Mouse (Mus musculus) stomach, embryonic 14.5 days (tissue): Measurements from ENCODE around the gene Zfp354a. TPM values are rescaled to one million over a fixed set of nuclear protein-coding genes. Genes with fewer than 3 reads are reported as not detected.
"Not testable (repeated sequence)": the region's sequence is repeated elsewhere in the genome, so short reads cannot be mapped to it uniquely, and the experiment has no call there.

Experiments
- ATAC-seq: fragments of 200-750 bp; cut with Nextera tagmentation; 2 replicates; pipeline ENCODE4 v1.8.0; 2017; ENCODE audit warnings: low read depth, moderate TSS enrichment; ENCODE audit not compliant: insufficient number of reproducible peaks, insufficient read depth, low FRiP score
- H3K27ac ChIP-seq: fragments of 300-500 bp; sonication (generic); 2 replicates; pipeline ENCODE4 v1.5.1; 2014; ENCODE audit warnings: mild to moderate bottlenecking, low read length, moderate library complexity, mixed read lengths
- H3K27me3 ChIP-seq: fragments of 300-500 bp; sonication (generic); 2 replicates; pipeline ENCODE4 v1.6.1; 2014; ENCODE audit warnings: low read length, control low read depth, mixed read lengths; ENCODE audit not compliant: control insufficient read depth, insufficient read depth
- H3K36me3 ChIP-seq: fragments of 300-500 bp; sonication (generic); 2 replicates; pipeline ENCODE4 v1.6.1; 2014; ENCODE audit warnings: mild to moderate bottlenecking, control low read depth, low read length, moderate library complexity, mixed read lengths; ENCODE audit not compliant: control insufficient read depth, insufficient read depth
- H3K4me1 ChIP-seq: fragments of 300-500 bp; sonication (generic); 2 replicates; pipeline ENCODE4 v1.6.1; 2014; ENCODE audit warnings: low read length, control low read depth, mixed read lengths; ENCODE audit not compliant: control insufficient read depth, insufficient read depth
- H3K4me2 ChIP-seq: fragments of 300-500 bp; sonication (generic); replicated peaks from 2 replicates; pipeline ENCODE4 v1.6.1; 2014; ENCODE audit warnings: low read depth, low read length, control low read depth
- H3K4me3 ChIP-seq: fragments of 300-500 bp; sonication (generic); 2 replicates; pipeline ENCODE4 v1.5.1; 2014; ENCODE audit warnings: low read depth, low read length, control low read depth
- H3K9ac ChIP-seq: fragments of 300-500 bp; sonication (generic); replicated peaks from 2 replicates; pipeline ENCODE4 v1.6.1; 2014; ENCODE audit warnings: low read depth, mild to moderate bottlenecking, control low read depth, low read length, moderate library complexity, mixed read lengths
- H3K9me3 ChIP-seq: fragments of 300-500 bp; sonication (generic); 2 replicates; pipeline ENCODE4 v1.6.1; 2016; ENCODE audit warnings: low read depth, low read length, control low read depth; ENCODE audit not compliant: control insufficient read depth
- WGBS: fragments of 180-500 bp; shearing (Covaris S2); extraction: QIAGEN DNeasy Blood & Tissue Kit; methylation state at CpG from one replicate; pipeline ENCODE4 v1.1.7; 2014; 5-methylcytosine and 5-hydroxymethylcytosine counted together
- polyA plus RNA-seq: library from polyadenylated mRNA; unstranded; fragments of >200 nt; fragmentation: Nextera tagmentation; extraction: Ambion mirVana; gene quantifications from 2 replicates; pipeline ENCODE4 v1.2.1, GENCODE M21; 2014

The Zfp354a gene
- polyA plus RNA-seq, 1 experiment from 2014 or later: 8.9 TPM

DNA sequence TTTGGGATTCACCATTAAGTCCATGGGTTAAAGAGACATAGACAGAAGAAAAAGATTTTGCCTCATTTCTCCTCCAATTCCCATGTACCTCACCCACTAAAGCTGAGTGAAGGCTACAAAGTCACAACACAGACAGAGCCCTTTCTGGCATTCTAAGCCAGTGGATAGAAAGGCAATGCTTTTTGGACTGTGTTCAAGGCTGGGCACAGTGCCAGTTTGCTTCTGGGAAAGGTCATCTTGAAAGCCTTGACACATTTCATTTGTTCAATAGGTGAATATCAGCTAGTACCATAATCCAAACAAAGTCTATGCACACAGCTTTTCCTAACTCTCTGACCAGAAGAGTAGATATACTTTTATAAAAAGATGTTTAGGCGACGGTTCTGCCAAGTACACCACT lies 23.1 kb upstream of the Zfp354a start:
- H3K9ac ChIP-seq: no peak overlapping the region
- no peaks in the 10 kb centered on the region for H3K9me3 ChIP-seq
- no peaks in the 10 kb centered on the region for H3K36me3 ChIP-seq
- 51% methylated on average over 2 of the region's 2 CpGs for WGBS
- no peak overlapping the region for H3K27ac ChIP-seq
- H3K4me1 ChIP-seq: no peaks in the 10 kb centered on the region
- H3K4me2 ChIP-seq: no peak overlapping the region
- no peak for ATAC-seq
- no peaks in the 10 kb centered on the region for H3K27me3 ChIP-seq
- no peak overlapping the region for H3K4me3 ChIP-seq

DNA sequence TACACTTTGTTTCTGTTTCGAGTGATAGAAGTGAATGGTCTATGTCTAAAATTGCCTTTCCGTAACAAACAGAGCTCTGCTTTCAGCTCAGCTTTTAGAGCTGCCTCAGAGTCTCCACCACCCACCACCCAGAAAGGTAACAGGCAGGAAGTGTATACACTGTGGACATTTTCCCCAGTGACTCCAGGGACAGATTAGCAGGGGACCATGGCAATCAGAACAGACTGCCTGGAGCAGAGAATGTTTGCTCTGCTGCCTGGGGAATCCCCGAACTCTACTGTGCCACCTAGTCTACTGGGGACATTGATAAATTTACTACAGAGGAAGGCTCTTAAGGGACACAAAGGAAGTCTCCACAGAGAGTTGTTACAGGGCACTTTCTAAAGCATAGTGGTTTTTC lies 14.3 kb upstream of the Zfp354a start:
- H3K36me3 ChIP-seq, H3K9ac ChIP-seq, ATAC-seq, H3K9me3 ChIP-seq, H3K27ac ChIP-seq, H3K27me3 ChIP-seq, H3K4me1 ChIP-seq, H3K4me2 ChIP-seq, H3K4me3 ChIP-seq: not testable (repeated sequence)
- 43% methylated on average over 3 of the region's 3 CpGs for WGBS

DNA sequence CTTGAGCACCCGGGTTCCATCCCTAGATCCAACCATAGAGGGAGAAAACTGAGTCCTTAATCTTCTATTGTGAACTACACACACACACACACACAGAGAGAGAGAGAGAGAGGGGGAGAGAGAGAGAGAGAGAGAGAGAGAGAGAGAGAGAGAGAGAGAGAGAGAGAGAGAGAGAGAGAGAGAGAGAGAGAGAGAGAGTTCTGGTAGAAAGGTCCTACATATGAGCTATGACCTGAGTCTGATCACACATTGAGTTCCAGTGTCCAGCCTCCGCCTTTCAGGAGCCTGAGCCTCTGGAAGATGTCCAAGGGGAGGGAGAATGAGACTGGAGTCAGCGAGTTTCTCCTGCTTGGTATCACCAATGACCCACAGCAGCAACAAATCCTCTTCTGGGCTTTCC lies 11.2 kb upstream of the Zfp354a start, which contains the start of gene Olfr1375:
TSS of gene Olfr1375 (plus strand) at position 301 of the 400 bp plus-strand sequence.
- WGBS: 74% methylated on average over 3 of the region's 3 CpGs
- H3K4me1 ChIP-seq, H3K27ac ChIP-seq, H3K9ac ChIP-seq, H3K4me3 ChIP-seq, H3K9me3 ChIP-seq, ATAC-seq, H3K36me3 ChIP-seq, H3K27me3 ChIP-seq, H3K4me2 ChIP-seq: not testable (repeated sequence)

GRCm38 (mm10) chr11:51051678-51052077 lies 7.4 kb upstream of the Zfp354a start:
- Histone ChIP-seq H3K4me3 (no peak overlapping the region), H3K36me3 (no peaks in the 10 kb centered on the region), H3K9me3 (no peaks in the 10 kb centered on the region), H3K9ac (no peak overlapping the region), H3K27me3 (no peaks in the 10 kb centered on the region), H3K4me1 (no peaks in the 10 kb centered on the region), H3K4me2 (no peak overlapping the region), H3K27ac (no peak overlapping the region)
- ATAC-seq: no peak
- 65% methylated on average over 2 of the region's 2 CpGs for WGBS

DNA sequence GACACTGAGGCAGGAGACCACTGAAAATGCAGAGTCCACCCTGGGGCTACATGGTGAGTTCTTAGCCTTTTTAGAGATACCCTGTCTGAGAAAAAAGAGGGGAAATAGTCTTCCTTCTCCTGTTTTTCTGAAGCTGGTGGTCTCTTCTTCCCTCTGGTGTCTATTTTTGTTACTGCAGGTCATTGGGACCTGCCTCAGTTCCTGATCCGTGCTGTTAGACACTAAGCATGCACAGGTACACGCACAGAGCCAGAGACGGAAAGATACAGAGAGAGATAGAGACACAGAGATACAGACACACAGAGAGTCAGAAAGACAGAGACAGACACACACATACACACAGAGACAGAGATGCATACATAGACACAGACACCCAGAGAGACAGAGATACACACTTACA lies 5.8 kb upstream of the Zfp354a start:
- Histone ChIP-seq H3K9ac (no peak overlapping the region), H3K27me3 (no peaks in the 10 kb centered on the region), H3K27ac (no peak overlapping the region), H3K9me3 (no peaks in the 10 kb centered on the region), H3K4me2 (no peak overlapping the region), H3K4me1 (no peaks in the 10 kb centered on the region), H3K36me3 (no peaks in the 10 kb centered on the region), H3K4me3 (no peak overlapping the region)
- whole genome bisulfite sequencing: 29% methylated on average over 3 of the region's 3 CpGs
- ATAC-seq: no peak

GRCm38 (mm10) chr11:51059640-51060039 lies 583 bp downstream of the Zfp354a start:
- H3K27me3 ChIP-seq: no peaks in the 10 kb centered on the region
- H3K4me2 ChIP-seq: peak overlapping the region; percentile 77
- WGBS: 16% methylated on average over 14 of the region's 14 CpGs
- peaks cover 2% of the 10 kb centered on the region; the same call in 1 of the 2 replicates for H3K36me3 ChIP-seq
- H3K4me1 ChIP-seq: no peaks in the 10 kb centered on the region; the same call in 1 of the 2 replicates
- ATAC-seq: no peak
- H3K4me3 ChIP-seq: peak overlapping the region; percentile 77
- H3K9me3 ChIP-seq: no peaks in the 10 kb centered on the region
- peak overlapping the region; percentile 74 for H3K9ac ChIP-seq
- no peak overlapping the region for H3K27ac ChIP-seq

GRCm38 (mm10) chr11:51060981-51061380 lies 1.9 kb downstream of the Zfp354a start:
- H3K4me2 ChIP-seq: no peak overlapping the region
- H3K9ac ChIP-seq: no peak overlapping the region
- no peak overlapping the region for H3K27ac ChIP-seq
- peaks cover 4% of the 10 kb centered on the region; the same call in 1 of the 2 replicates for H3K36me3 ChIP-seq
- H3K27me3 ChIP-seq: no peaks in the 10 kb centered on the region
- H3K4me1 ChIP-seq: no peaks in the 10 kb centered on the region; the same call in 1 of the 2 replicates
- no peak overlapping the region for H3K4me3 ChIP-seq
- H3K9me3 ChIP-seq: no peaks in the 10 kb centered on the region
- ATAC-seq: no peak
- WGBS: 94% methylated on average over 6 of the region's 6 CpGs

- no peak overlapping the region for H3K9ac ChIP-seq
- no peak overlapping the region for H3K4me2 ChIP-seq
- H3K36me3 ChIP-seq: peaks cover 8% of the 10 kb centered on the region
- WGBS: 59% methylated on average over 7 of the region's 7 CpGs
- no peak overlapping the region for H3K27ac ChIP-seq
- H3K9me3 ChIP-seq: no peaks in the 10 kb centered on the region
- no peaks in the 10 kb centered on the region; the same call in 1 of the 2 replicates for H3K4me1 ChIP-seq
- no peaks in the 10 kb centered on the region for H3K27me3 ChIP-seq
- no peak overlapping the region for H3K4me3 ChIP-seq
- no peak for ATAC-seq
These were observed 4.2 kb downstream of the Zfp354a start for GRCm38 (mm10) chr11:51063276-51063675.

GRCm38 (mm10) chr11:51063841-51064240 lies 4.8 kb downstream of the Zfp354a start:
- Histone ChIP-seq H3K9ac (no peak overlapping the region), H3K4me3 (no peak overlapping the region), H3K27me3 (no peaks in the 10 kb centered on the region), H3K4me2 (no peak overlapping the region), H3K9me3 (no peaks in the 10 kb centered on the region), H3K27ac (no peak overlapping the region), H3K36me3 (peaks cover 8% of the 10 kb centered on the region), H3K4me1 (no peaks in the 10 kb centered on the region; the same call in 1 of the 2 replicates)
- ATAC-seq: no peak
- 95% methylated on average over 8 of the region's 8 CpGs for WGBS
